Mouse (Mus musculus) lung, postnatal 36 days (tissue): ENCODE results near the gene Apba3.
A peak's percentile ranks its signal among the peaks of the same experiment; 100 is the strongest.

Source experiments
- DNase-seq: peaks from one replicate; pipeline ENCODE4 v3.0.0; 2022; ENCODE audit warnings: mixed read lengths

The Apba3 gene

DNA sequence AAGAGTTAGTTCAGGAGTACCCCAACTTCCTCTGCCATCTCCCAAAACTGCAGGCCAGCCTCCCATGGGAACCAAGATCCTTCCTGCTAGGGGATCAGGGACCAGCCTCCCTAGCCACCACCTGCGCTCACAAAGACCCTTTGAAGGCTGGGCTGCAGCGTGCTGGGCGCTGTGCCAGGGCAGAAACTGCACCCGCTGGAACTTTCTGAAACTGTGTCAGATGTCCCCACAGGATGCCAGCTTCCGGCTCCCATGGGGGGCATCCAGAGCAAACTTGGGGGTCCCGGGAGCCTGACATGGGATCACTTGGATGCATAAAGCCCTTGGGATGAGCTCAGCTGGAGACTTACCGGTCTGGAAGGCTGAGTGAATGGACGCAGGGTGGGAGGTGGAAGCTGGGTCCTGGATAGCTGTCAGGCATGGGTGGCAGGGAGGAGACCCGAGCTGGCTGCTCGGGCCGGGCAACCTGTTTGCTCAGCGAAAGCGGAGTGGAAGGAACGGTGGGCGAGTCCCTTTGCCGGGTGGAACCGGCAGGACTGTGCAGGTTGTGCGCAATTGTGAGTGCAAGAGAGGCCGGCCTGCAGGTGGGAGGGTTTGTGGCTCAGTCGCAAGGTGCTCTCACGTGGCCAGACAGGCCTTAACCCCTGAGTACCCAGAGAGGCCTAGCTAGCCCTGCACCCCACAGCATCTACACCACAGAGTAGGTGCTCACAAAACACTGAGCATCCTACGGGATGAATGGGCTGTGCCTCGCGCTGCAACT is 24.1 kb downstream of the Apba3 start:
- peak; percentile 70 for DNase-seq

DNA sequence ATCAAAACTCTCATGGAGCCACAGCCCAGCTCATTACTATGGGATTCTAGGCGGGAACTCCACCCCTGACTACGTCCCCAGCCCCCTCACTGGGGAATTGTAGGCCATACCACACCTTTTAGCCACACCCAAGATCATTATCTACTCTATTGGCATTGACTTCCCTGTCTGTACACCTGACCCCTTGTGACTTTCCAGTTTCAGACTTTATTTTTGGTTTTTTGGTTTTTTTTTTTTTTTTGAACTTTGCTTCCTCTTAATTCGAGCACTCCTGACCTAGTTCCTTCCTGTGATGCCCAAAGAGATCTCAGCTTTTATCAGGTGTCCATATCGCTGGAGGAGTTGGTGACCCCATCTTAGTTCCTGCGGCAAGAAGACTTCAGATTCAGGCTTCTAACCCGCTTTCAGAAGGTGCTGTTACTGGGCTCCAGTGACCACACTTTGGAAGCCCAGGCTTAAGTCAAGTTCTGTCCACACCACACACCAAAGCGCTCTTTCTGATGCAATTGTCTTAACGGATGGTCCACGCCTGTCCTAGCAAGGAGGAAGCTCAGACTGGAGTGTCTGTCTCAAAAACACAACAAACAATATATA is 24.8 kb downstream of the Apba3 start, which contains the start of gene Tjp3:
Gene Tjp3, minus strand, starts transcription at position 71 of the 594 bp plus-strand sequence.
- DNase-seq: no peak

DNA sequence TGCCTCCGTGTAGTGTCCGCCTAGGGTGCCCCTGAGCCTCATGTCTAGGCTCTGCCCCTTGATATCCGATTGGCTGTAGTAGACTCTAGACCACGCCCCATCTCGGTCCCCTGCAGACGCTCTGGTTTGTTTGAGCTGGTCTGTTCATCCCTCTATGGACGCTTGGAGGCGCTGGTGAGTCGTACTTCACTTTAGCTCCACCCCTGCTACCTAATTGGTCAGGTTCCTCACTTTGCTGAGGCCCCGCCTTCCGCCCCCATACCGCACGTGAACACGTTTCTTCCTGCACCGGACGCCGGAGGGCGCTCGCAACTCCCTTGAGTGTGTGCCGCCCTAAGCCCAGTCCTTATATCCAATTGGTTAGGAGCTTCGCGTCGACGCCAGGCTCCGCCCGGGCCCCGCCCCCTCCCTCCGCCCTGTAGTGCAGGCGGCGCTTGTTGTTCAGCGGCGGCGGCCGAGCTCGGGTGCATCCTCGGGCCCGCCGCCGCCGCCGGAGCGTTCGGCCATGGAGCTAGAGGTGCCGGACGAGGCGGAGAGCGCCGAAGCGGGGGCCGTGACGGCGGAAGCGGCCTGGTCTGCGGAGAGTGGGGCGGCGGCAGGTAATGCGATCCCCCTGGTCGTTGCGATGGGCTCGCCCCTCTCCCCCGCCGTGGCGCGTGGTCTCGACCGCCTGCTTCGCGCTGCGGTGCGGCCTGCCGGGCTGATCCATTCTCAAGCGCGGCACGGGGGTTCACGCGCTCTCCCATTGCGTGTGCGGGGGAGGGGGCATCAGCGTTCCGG is 26.0 kb downstream of the Apba3 start, which contains the start of gene Pip5k1c:
Gene Pip5k1c, plus strand, starts transcription at position 410 of the 780 bp plus-strand sequence.
- DNase-seq: peak; percentile 100

DNA sequence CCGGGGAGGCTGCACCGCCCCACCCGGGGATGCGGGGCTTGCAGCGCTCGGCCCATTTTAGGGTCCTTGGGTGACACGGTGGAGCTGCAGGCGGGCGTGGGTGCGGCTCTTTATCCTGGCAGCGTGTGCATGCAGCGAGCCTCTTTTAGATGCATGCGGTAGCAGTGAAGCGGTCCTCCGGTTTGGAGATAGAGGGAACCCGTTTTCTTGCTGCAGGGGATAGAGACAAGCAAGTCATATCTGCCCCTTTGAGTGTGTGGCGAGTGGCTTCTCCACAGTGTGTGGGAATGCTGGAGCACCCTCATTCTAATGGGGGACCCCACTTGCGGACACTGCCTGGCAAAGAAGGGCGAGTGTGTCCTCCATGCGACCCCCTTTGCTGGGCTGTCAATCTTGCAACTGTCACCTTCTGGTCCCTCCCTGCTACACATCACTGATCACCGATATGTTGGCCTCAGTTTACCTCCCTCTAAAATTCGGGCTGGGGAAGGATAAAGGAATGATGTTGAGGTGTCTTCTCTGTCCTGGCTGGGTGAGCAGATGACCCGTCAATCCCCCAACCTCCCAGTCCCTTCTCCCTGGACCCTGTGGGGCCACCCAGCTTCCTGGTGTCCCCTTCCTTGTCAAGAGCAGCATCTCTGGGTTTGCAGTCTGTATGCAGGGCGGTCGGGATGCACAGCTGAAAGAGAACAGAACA is 26.7 kb downstream of the Apba3 start:
- DNase-seq: no peak

DNA sequence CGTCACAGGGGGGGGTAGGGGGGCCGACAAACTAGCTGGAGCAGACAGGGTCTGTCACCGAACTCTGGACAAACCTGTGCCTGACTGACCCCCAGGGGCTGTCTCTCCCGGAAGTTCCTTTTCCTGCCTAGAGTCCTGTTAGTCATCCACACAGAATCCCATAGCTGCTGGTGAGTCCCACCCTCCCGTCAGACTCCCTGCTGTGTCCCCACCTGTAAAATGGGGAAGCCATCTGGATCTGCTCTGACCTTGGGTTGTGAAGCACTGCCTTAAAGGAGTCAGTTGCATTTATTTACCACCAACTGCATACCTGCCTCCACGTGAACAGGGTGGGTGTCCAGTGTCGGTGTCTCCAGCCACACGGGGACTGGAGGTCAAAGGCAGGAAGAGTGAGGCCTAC is 27.7 kb downstream of the Apba3 start:
- DNase-seq: no peak

DNA sequence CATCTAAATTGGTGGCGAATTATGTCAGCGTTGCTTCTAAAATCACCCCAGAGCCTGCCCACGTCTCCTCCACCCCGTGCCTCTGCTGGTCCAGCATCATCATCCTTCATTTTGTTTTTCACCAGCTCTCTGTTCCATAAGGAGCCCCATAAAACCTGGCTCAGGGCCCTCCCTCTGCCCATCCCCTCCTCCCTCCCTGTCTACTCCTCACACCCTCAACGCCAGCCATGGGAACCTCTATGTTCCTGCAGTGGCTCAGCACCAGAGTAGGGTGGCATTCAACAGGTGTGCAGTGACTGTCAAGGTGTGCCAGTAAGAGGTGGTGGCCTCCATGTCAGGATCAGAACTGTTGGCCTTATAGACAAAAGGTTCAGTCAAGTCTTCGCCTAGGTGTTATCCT is 28.4 kb downstream of the Apba3 start:
- no peak for DNase-seq

DNA sequence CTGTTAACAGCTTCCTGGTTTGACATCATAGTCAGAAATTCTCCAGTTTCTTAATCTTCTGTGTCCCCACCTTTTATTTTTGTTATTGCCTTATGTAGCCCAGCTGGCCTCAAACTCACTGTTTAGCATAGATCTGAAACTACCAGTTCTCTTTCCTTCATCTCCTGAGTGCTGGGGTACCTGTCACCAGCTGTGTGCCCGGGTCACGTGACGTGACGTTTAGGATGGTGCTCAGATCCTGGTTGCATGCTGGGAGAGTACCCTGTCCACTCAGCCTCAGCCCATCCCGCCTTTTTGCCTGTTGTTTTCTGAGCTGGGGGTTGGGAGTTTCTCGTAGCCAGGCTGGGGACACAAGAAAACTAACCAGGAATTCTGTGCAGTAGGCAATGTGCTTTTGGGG is 30.5 kb downstream of the Apba3 start:
- DNase-seq: no peak

DNA sequence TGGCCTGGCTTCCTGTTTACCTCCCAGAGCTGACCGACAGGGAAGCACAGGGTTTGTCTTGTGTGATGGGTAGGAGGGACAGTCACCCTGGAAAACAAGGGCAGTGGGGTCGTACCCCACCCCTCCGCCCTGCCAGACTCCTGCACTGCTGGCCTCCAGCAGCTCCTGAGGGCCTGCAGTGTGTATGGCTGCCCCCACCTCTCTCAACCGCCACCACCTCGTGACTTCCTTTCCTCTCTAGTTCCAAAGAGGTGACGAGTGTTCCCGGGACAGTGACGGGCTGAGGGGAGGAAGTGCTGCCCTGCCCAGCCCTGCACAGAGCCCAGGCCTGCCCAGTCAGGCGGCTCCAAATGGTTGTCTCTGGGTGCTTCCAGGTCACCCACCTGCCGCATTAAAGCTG is 31.1 kb downstream of the Apba3 start:
- peak; percentile 87 for DNase-seq

DNA sequence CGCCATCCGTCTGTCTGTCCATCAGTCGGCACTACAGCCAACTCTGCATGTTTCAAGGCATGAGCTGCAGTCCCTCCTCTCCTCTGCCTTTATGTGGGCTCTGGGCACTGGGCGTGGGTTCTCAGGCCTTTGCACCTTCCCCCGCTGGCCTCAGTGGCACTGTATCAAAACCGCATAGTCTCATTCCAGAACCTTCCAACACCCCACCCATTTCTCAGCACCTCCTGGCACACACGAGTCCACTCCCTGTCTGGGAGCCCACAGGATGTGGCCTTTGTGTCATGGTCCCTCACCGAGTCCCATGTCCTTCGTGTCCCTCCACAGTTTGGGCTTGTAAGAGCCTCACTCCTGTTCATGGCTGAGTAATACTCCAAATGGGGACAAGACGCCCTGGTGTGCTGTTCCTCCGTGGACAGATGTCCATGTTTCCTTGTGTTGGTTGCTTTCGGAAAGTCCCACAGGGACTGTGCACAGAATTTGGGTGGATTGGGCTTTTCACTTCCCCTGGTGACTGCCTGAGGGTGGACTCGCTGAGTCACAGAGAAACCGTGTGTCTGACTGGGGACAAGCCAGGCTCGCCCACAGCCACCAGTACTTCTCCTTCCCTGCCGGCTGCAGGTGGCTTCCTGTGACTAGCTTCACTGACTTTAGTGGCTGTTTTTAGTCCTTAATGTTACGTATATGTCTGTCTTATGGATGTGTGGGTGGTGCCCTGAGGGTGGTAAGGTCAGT is 31.8 kb downstream of the Apba3 start:
- DNase-seq: peak; percentile 69

DNA sequence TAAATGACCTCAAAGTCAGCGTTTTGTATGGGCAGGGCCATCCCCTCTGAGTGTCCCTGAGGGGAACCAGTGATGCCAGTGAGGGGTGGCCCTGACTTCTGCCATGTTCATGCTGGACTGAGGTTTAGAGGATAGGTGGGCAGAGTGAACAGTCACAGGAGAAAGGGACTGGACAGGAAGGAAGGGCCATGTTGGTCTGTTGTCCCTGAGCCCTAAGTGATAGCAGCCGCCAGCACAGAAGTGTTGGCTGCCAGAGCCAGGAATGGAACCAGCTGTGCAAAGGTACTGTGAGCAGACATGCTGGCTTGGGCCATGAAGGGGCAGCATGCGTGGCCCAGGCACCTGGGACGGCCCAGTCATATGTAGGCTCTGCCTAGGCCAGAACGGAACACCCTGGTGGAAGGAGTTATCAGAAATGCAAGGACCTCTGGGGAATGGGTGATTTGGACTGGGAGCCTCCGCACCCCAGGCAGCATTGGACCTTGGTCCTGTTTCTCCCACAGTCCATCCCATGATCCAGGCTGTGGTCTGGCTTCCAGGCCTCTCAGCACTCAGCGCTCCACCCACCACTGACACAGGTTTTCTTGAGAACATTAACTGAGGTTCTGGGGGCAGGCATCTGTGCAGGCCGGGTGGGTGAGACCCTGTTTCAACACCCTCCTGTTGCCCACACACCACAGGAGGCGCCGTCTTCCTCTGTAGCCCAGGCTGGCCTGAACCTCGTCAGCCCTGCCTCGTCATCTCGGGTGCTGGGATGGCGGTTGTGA is 33.0 kb downstream of the Apba3 start:
- DNase-seq: no peak

DNA sequence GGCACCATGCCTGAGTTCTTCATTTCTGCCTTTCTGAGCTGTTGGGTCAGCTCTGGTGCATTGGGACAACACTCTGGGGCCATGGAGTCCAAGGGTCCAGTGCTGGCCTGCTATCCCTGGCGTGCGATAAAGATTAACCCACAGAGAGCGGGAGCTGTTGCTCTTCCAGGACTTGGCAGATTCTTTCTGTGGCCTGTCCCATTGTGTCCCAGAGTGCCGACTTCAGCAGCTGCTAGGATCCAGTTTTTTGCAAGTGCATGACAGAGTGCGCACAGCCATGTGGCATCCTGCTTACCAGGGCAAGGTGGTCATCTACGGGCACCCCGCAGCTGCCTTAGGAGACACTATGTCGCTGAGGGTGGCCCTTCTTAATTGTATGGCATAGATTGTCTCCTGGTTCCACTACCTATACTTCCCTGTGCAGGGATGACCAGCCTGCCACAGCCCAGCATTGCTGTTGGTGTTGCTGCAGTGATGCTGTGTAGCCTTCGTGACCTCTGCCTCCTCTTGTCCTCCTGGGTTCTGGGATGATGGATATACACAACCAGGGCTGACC is 33.7 kb downstream of the Apba3 start:
- DNase-seq: no peak

DNA sequence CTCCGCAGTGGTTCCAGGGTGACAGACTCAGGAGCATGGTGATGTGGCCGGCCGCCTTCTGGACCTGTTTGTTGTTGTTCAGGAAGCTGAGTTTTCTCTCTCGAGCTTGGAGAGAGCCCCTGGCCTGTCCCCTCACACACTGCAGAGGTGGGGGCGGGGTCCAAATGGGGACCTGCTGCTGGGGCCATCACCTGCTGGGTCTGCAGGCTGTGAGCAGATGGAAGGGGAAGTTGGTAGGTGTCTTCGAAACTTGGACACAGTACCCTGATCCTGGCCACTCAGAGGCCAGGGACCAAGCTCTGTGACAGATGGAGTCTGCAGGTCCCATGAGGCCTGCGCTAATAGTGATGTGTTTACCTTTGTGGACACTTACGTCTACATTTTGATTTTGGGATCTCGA is 34.6 kb downstream of the Apba3 start:
- DNase-seq: no peak

DNA sequence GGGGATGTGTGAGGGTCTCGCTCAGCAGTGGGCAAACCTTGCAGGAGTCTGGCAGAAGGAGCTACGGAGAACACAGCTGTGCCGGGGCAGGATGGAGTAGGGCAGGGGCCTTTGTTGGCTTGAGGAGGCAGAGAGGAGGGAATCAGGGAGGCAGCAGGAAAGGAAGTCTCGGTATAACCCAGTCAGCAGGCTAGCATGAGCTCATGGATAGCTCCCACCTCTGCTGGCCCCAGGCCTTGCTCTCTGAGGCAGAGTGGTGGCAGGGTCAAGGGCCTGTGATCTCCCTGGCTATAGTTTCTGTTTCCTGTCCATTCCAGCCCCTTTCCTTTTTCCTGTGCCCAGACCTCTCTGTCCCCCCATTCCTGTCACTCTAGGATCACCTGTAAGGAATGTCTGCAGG is 35.5 kb downstream of the Apba3 start:
- DNase-seq: no peak

DNA sequence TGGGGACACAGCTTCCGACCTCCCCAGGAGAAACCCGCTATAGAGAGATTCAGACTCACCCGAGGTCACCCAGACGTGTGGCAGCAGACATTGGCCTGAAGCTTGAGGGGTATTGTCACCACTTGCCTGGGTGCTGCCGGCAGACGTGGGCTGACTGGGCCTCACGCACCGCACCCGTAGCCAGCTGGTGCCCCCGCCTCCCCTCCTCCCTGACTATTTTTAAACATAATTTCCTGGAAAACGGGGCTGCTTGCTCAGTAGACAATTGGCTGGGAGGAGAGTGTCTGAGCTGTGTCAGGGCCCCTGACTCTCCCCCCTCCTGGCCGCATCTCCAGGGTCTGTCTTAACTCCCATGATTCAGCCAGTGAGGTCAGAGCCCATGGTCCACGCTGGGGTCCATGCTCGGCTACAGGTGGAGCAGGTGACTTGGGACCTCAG is 36.0 kb downstream of the Apba3 start:
- DNase-seq: no peak

DNA sequence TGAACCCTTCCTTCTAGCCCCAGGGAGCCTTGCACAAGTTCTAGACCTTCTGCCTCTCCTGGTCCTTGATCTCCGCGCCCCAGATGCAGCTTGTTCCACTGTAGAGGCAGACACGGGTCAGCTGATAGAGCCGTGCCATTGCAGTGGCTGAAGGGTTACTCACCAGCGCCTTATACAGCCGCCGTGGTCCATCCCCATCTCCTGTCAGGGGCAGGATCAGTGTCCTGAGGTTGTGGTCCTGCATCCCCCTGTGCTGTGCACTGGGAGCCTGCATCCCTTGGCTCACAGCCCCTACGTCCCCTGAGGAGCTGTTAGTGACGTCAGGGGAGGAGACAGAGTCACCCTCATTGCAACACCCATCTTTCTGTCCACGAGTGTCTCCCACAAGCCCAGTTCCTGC is 36.5 kb downstream of the Apba3 start:
- no peak for DNase-seq

DNA sequence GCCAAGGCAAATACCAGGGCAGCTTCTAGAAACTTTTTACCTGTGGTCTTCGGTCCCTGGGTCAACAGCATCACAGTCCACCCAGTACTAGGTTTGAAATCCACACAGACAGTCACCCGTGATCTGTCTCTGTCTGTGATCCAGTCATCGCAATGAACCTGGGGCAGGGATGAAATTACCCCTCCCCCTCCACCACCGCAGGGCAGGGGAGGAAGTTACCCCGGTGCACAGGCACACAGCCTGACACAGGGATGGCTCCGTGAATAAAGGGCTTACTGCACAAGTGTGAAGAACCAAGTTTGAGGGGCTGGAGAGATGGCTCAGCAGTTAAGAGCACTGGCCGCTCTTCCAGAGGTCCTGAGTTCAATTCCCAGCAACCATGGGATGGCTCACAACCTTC is 37.0 kb downstream of the Apba3 start:
- DNase-seq: no peak

DNA sequence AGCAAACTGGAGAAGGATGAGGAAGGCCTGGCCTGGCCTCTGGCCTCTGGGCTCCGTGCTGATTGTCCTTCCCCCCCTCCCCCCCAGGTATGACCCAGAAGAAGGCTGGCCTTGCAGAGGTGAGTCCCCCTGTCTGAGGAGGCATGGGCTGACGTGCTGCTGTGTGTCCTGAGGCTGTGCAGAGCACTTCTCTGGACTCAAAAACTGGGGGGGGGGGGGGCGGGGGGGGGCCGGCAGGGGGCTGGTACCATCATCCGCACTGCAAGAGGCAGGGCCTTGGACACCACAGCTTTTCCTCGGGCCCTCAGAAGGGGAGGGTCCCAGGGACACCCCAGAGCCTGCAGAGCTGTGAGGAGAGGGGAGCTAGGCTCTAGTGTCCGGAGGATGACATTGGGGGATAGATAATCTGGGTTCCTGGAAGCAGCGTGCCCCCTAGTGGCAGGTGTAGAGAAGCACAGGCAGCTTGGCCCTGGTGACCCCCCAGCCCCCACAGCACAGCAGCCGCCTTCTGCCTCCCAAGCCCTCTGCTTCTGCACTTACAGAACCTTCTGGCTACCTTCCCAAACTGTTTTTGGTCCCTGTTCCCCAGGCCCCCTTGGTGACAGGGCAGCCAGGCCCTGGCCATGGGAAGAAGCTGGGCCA is 38.0 kb downstream of the Apba3 start:
- DNase-seq: peak; percentile 67

DNA sequence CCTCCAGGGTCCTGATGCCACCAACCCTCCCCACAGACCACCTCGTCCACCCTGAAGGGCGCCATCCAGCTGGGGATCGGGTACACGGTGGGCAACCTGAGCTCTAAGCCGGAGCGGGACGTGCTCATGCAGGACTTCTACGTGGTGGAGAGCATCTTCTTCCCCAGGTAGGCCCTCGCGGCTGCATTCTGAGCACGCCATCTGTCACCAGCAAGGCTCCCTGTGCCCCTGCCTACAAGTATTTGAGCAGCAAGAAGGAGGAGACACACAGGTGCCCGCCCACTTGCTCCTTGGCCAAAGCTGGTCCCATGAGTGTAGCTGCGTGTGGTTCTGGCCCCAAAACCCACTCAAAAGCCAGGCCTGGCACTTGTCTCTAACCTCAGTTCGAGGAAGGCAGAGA is 38.9 kb downstream of the Apba3 start:
- DNase-seq: no peak

DNA sequence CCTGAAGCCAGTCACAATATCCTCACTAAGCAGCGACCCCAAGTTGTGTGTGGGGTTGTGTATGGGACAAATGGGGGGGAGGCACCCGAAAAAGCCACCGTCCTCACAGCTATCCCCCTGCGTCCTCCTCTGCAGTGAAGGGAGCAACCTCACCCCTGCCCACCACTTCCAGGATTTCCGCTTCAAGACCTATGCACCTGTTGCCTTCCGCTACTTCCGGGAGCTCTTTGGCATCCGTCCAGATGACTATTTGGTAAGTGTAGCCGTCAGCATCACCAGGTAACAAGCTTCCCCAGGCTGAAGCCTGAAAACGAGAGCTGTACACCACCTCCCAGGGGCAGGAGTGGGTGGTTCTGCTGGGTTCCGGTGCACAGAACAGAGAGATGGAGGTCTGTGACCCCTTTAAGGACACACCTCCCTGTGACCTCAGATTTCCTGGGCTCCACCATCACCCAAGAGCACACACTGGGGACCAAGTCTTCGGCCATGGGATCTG is 39.5 kb downstream of the Apba3 start:
- DNase-seq: no peak

DNA sequence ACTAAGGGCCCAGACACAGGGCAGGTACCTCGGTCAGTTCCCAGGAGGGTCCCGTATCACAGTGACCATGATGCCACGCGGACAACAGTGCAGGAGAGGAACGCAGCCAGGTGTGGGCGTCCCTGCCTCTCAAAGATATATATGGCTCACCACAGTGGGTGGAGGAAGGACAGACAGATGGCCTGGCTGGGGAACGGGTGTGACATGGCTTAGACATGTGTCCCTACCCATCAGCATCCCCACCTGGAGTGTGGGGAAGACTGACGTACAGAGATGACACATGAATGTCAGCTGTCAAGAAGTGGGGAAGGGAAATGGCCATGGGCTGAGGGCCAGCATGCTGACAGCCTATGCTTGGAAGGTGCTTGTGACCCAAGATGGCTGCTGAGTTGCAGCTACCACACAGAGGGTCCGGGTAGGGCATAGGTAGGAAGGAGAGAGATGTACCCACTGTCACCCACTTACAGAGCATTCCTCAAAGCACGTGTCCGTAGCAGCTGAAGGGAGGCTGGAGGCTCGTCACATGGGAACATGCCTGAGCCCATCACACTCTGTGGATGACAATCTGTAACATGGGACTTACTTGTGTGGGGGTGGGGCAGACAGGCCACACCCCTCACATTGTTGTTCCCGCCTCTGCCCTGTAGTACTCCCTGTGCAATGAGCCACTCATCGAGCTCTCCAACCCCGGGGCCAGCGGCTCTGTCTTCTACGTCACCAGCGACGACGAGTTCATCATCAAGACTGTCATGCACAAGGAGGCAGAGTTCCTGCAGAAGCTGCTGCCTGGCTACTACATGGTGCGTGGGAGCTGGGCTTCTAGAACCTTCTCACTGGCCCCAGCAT is 40.3 kb downstream of the Apba3 start:
- DNase-seq: no peak
